Mouse (Mus musculus): ENCODE results near the gene Ndufs3. TPM values are rescaled to one million over a fixed set of nuclear protein-coding genes. Genes with fewer than 3 reads are reported as not detected.
"Not testable (repeated sequence)": the region's sequence is repeated elsewhere in the genome, so short reads cannot be mapped to it uniquely, and the experiment has no call there.

Ndufs3 gene
- total RNA-seq, 1 experiment from 2014 or later = 62.2 TPM

DNA sequence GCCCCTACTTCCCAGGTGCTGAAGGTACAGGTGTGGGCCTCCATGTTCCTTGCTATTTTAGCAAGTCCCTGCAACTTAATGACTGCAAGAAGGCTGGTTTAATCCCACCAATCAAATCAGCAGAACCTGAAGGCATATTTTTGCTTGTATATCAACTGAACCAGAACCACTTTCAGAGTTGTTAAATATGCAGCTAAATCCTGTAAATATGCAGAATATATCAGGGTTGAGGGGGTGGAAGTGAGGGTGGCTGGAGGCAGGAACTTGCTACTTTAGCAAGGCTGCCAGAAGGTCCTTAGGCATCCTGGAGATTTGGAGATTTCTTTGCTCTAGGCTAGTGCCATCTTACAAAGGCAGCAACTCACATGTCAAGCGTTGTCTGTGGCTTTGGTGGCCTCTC, 10.9 kb upstream of the Ndufs3 start:
- no peak for ATAC-seq (replicated peaks in 1 of 2; ENCODE audit: insufficient read depth in 1 of 2, low FRiP score in 2 of 2, low TSS enrichment in 1 of 2, low read depth in 1 of 2, poor library complexity in 2 of 2, severe bottlenecking in 2 of 2)

DNA sequence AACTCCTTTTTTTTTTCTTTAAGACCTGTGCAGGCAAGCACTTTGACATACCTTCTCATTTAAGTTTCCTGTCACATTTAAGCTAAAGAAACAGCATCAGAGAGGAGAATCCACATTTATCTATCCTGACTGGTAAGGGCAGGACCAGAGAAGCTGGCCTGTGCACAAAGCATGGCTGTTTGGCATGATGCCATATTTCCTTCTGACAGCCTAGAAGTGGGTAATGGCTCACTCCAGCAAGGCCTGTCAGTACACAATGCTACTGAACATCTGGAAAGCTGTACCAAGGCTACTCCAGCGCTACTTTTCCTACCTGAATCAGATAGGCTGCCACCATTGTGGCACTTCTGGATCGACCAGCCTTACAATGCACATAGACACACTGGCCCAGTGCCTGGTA, 9.0 kb upstream of the Ndufs3 start:
- no peak for ATAC-seq (replicated peaks in 1 of 2; ENCODE audit: insufficient read depth in 1 of 2, low FRiP score in 2 of 2, low TSS enrichment in 1 of 2, low read depth in 1 of 2, poor library complexity in 2 of 2, severe bottlenecking in 2 of 2)

DNA sequence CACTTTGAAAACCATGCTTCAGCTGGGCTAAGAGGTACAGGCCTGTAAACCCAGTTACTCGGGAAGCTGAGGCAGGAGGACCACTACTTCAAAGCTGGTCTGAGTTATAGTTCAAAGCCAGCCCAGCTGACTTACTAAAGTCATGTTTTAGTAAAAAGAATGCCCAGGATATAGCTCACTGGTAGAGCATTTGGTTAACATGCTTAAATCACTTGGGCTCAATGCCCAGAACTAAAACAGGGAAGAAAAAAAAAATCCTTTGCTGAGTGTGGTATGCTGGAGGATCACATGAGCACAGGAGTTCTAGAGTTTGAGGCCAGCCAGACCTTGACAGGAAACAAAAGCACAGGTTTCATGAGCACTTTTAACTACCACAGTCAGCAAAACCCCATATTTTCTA, 7.0 kb upstream of the Ndufs3 start:
- no peak for ATAC-seq (replicated peaks in 1 of 2; ENCODE audit: insufficient read depth in 1 of 2, low FRiP score in 2 of 2, low TSS enrichment in 1 of 2, low read depth in 1 of 2, poor library complexity in 2 of 2, severe bottlenecking in 2 of 2)

DNA sequence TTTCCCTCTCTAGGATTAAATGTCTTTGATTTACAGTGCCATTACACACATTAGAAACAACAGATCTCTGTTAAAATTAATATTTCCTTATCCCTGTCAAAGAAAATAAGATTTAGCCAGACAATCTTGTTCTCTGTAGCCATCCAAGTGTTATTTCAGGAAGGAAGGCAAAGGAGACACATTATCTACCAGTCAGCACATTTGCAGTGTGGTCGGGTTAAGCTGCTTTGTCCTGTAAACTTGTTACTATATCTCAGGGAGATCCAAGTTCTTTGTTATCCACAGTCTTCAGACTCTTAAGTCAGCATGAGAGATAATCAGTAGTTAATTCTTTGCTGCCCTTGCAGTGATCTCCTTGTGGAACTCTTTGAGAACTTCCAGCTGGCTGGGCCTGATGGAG, 6.2 kb upstream of the Ndufs3 start:
- ATAC-seq (replicated peaks in 1 of 2; ENCODE audit: insufficient read depth in 1 of 2, low FRiP score in 2 of 2, low TSS enrichment in 1 of 2, low read depth in 1 of 2, poor library complexity in 2 of 2, severe bottlenecking in 2 of 2) = no peak

DNA sequence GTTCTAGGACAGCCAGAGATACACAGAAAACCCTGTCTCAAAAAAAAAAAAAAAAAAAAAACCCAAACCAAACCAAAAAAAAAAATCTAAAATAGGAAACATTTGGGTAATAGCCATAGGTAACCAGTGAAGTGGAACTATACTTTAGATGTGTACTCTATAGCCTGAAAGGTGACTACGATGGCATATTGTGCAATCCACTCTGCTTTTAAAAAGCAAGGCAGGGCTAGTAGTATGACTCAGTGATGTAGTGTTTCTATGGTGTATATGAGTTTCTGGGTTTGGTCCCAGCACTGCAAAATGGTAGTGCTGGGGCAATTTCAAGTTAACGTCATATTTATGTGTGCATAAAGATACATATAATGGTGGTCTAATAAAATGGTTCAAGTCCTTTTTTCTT, 2.1 kb upstream of the Ndufs3 start:
- ATAC-seq (replicated peaks in 1 of 2; ENCODE audit: insufficient read depth in 1 of 2, low FRiP score in 2 of 2, low TSS enrichment in 1 of 2, low read depth in 1 of 2, poor library complexity in 2 of 2, severe bottlenecking in 2 of 2) = no peak

DNA sequence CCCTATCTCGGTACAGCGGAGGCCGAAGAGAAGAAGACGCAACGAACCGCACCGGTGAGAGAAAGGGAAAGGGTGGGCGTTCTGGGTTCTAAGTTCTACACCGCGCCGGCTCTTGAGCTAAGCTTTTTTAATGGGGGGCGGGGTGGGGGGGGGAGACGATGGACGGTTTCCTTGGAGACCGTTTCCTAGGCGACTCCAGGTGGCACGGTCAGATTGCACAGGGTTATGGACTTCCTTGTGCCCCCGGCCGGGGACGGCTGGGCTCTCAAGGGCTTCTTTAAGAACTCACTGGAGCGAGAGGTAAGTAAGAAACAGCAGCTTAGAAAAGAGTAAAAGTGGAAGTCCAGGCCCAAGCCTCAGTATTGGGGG, 213 bp upstream of the Ndufs3 start:
- ATAC-seq (replicated peaks in 1 of 2; ENCODE audit: insufficient read depth in 1 of 2, low FRiP score in 2 of 2, low TSS enrichment in 1 of 2, low read depth in 1 of 2, poor library complexity in 2 of 2, severe bottlenecking in 2 of 2) = peak in 1 of 2 experiments; percentile 12; a peak in 1 of 4 replicates

DNA sequence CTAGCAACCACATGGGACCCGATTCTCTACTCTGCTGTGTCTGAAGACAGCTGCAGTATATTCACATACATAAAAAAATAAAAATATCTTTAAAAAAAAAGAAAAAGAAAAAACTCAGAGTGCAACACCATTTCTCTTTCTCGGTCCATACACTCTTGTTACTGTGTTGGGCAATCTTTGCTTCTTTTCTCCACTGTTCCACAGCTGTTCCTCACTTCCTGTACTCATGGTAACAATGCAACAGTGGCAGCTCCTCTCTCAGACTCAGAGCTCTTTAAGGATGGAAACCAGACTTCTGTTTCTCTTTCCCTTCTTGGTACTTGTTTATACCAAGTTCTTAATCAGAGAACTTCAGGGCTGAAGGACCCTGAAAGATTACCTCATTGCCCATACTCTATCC, 1.2 kb downstream of the Ndufs3 start:
- ATAC-seq (replicated peaks in 1 of 2; ENCODE audit: insufficient read depth in 1 of 2, low FRiP score in 2 of 2, low TSS enrichment in 1 of 2, low read depth in 1 of 2, poor library complexity in 2 of 2, severe bottlenecking in 2 of 2) = 0 out of 4 replicates have a peak, but pooled peaks of 1 of the 2 experiments have one; percentile 25

DNA sequence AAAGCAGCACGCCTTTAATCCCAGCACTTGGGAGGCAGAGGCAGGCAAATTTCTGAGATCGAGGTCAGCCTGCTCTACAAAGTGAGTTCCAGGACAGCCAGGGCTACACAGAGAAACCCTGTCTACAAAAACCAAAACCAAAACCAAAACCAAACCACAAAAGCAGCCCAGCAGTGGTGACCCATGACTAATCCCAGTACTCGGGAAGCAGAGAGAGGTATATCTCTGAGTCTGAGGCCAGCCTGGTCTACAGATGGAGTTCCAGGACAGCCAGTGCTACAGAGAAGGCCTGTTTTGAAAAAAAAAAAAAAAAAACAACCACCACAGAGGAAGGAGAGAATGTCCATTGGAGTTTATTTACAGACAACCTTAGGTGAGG, 10.3 kb downstream of the Ndufs3 start:
- not testable (repeated sequence) for ATAC-seq (replicated peaks in 1 of 2; ENCODE audit: insufficient read depth in 1 of 2, low FRiP score in 2 of 2, low TSS enrichment in 1 of 2, low read depth in 1 of 2, poor library complexity in 2 of 2, severe bottlenecking in 2 of 2)

DNA sequence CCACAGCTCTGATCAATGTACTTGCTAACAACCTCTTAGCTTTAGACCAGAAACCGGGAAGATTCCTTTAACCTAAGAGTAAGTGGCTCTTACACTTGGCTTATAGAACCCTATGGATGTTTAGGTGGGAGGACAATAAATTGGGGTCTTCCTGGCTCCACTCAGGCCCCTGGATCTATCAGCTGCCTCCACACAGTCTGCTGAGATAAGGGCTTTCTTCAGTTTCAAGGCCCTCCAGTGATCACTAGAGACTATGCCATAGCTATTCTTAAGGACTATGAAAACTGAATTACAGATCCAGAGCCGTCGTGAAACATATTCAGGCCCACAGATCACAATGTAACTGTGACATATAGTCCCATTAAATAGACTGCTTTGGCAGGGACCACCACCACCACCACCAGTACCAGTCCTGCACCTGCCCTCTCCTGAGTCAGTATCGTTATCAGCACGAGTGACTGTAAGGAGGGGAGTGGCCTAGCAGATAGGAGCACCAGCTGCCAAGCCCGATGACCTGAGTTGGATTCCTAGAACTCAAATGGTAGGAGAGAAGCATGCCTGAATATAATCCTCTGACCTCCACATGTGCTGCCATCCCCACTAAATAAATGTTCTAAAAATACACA, 10.8 kb downstream of the Ndufs3 start:
- ATAC-seq (replicated peaks in 1 of 2; ENCODE audit: insufficient read depth in 1 of 2, low FRiP score in 2 of 2, low TSS enrichment in 1 of 2, low read depth in 1 of 2, poor library complexity in 2 of 2, severe bottlenecking in 2 of 2) = no peak

DNA sequence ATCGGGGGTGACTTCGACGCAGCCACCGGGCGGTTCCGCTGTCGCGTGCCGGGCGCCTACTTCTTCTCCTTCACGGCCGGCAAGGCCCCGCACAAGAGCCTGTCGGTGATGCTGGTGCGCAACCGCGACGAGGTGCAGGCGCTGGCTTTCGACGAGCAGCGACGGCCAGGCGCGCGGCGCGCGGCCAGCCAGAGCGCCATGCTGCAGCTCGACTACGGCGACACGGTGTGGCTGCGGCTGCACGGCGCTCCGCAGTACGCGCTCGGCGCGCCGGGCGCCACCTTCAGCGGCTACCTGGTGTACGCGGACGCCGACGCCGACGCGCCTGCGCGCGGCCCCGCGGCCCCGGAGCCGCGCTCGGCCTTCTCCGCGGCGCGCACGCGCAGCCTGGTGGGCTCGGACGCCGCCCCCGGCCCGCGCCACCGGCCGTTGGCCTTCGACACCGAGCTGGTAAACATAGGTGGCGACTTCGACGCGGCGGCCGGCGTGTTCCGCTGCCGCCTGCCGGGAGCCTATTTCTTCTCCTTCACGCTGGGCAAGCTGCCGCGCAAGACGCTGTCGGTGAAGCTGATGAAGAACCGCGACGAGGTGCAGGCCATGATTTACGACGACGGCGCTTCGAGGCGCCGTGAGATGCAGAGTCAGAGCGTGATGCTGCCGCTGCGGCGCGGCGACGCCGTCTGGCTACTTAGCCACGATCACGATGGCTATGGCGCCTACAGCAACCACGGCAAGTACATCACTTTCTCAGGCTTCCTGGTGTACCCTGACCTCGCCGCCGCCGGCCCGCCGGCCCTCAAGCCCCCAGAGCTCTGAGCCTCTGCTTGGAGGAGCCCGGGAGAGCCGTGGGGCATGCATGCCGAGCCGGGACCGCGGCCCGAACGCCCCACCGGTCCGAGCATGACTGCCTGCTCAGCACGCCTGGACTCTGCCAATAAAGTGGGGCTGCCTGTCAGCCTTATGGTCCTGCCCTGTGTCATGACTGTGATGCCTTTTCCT, 14.8 kb downstream of the Ndufs3 start:
- ATAC-seq (replicated peaks in 1 of 2; ENCODE audit: insufficient read depth in 1 of 2, low FRiP score in 2 of 2, low TSS enrichment in 1 of 2, low read depth in 1 of 2, poor library complexity in 2 of 2, severe bottlenecking in 2 of 2) = peak; percentile 42; a peak in 3 of 4 replicates

DNA sequence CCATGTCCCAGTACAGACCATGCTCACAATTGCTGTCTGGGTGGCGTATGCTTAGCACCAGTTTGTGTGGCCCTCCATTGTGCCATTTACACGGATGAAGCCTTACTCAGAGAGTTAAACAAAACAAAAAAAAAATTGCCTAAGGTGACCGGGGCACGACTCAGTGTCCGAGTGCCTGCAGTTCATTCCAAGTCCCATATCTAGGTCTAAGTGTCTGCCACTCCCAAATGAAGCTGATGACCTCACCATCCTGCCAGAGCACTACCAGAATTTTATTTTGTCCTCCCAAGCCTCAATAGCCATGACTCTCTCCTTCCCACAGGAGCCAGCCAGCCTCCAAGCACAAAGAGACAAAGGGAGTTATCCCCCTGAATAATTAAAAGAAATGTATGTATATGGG, 17.0 kb downstream of the Ndufs3 start:
- ATAC-seq (replicated peaks in 1 of 2; ENCODE audit: insufficient read depth in 1 of 2, low FRiP score in 2 of 2, low TSS enrichment in 1 of 2, low read depth in 1 of 2, poor library complexity in 2 of 2, severe bottlenecking in 2 of 2) = no peak

DNA sequence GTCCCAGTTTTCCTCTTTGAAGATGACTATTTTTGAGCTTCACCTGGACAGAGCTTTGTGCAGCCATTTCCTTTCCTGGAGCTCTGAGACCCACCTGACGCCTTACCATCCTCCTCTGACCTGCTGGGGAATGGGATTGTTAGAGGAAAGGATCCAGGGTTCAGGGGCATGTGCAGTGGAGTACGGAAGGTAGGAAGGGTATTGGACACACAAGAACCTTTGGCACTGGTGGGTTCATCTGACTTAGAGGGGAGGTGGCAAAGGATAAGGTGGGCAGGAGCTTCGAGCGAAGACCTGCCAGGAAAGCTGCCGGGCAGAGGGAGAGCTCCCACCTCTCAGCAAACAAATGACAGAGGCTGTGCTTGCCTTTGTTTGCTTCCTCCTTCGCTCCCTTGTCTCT, 18.2 kb downstream of the Ndufs3 start:
- ATAC-seq (replicated peaks in 1 of 2; ENCODE audit: insufficient read depth in 1 of 2, low FRiP score in 2 of 2, low TSS enrichment in 1 of 2, low read depth in 1 of 2, poor library complexity in 2 of 2, severe bottlenecking in 2 of 2) = no peak

DNA sequence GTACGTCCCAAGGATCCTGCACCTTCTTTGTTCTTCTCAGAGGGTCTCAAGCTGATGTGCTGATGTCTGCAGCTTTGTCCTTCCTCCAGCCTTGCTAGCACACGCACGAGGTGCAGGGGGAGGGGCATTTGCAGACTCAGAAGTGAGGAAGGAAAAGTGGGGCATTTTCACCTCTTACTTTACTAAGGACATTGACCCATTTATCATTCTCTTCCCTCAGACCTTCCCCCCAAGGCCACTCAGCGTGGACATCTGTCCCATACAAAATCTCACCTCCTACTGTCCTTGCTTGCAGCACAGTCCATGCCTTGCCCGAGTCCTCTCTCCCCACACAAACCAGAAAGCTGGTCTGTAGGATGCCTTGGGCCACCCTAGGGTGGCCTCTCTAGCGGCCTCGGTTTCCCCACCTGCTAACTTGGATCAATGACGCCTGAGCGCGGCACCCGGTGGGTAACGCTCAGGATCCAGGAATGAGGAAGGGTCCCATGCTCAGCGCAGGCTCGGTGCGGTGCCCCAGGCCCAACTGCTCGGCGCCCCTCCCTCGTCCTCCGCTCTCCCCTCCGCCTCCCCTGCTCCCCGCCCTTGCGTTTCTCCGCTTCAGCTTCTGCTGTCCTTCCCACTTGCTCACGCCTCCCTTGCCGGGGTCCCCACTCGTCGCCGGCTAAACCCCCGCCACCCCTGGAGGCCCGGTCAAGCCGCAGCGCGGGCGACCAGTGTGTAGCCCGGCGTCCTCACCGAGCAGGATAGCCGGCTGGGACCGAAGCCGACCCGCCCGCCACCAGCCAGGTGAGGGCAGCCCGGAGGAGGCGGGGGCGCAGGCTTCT, 19.2 kb downstream of the Ndufs3 start, which contains the start of gene C1qtnf4:
C1qtnf4 (plus strand) TSS at position 643 of the 824 bp plus-strand sequence.
- ATAC-seq (replicated peaks in 1 of 2; ENCODE audit: insufficient read depth in 1 of 2, low FRiP score in 2 of 2, low TSS enrichment in 1 of 2, low read depth in 1 of 2, poor library complexity in 2 of 2, severe bottlenecking in 2 of 2) = peak; percentile 9 to 15; a peak in 1 of 4 replicates

DNA sequence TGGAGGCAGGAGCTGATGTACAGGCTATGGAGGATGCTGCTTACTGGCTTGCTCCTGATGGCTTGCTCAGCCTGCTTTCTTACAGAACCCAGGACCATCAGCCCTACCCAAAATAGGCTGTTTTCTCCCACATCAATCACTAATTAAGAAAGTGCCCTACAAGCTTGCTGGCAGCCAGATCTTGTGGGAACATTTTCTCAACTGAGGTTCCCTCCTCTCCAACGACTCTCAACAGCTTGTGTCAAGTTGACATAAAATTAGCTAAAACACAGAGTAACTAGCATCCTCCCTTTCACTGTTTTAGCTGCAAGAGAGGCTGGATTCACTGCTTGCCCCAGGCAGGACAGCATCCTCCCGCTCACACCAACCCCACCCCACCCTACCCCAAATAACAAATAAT, 22.8 kb downstream of the Ndufs3 start:
- ATAC-seq (replicated peaks in 1 of 2; ENCODE audit: insufficient read depth in 1 of 2, low FRiP score in 2 of 2, low TSS enrichment in 1 of 2, low read depth in 1 of 2, poor library complexity in 2 of 2, severe bottlenecking in 2 of 2) = no peak

DNA sequence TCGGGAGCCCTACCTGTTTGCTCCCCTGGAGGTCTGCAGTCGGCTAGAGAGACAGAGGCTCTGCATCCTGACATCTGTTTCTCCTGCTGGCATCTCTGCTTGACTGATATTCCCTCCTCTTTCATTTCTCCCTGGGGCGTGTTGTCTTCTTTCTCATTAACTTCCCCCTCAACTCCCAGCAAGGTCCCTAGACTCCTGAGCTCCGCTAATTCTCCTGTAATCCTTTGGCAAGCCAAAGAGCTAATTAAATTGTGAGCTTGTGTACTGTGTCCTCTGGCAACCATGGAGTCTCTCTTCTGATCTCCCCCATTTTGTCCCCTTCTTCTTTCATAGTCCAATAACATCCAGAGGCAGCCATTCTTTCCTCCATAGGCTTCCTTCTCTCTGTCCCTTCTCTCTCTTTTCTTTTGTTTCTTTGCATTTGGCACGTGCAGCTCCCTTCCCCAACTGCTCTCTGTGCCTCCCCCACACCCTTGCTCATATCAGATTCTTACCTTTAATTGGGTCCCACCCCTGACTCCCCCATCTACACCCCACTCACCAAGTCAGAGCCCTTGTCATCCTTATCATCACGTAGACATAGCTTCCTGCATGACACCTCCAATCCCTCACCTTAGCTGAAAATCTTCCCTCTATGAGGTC, 24.4 kb downstream of the Ndufs3 start:
- ATAC-seq (replicated peaks in 1 of 2; ENCODE audit: insufficient read depth in 1 of 2, low FRiP score in 2 of 2, low TSS enrichment in 1 of 2, low read depth in 1 of 2, poor library complexity in 2 of 2, severe bottlenecking in 2 of 2) = no peak

DNA sequence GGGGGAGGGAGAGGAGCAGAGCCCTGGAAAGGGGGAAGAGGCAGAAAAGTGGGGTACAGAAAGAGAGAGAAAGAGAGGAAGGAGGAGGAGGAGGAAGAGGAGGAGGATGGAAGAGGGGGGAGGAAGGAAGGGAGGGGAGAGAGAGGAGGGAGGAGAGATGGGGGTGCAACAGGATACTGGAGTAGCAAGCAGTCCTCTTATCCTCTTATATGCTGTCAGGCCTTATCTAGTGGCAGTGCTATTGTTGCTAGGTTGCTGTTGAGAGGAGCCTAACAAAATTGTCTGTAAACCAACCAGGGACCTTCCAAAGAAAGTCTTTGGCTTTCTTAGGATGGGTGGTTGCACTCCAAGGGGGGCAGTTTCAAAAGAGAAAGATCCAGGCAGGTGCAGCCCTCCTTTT, 25.2 kb downstream of the Ndufs3 start:
- ATAC-seq (replicated peaks in 1 of 2; ENCODE audit: insufficient read depth in 1 of 2, low FRiP score in 2 of 2, low TSS enrichment in 1 of 2, low read depth in 1 of 2, poor library complexity in 2 of 2, severe bottlenecking in 2 of 2) = no peak

DNA sequence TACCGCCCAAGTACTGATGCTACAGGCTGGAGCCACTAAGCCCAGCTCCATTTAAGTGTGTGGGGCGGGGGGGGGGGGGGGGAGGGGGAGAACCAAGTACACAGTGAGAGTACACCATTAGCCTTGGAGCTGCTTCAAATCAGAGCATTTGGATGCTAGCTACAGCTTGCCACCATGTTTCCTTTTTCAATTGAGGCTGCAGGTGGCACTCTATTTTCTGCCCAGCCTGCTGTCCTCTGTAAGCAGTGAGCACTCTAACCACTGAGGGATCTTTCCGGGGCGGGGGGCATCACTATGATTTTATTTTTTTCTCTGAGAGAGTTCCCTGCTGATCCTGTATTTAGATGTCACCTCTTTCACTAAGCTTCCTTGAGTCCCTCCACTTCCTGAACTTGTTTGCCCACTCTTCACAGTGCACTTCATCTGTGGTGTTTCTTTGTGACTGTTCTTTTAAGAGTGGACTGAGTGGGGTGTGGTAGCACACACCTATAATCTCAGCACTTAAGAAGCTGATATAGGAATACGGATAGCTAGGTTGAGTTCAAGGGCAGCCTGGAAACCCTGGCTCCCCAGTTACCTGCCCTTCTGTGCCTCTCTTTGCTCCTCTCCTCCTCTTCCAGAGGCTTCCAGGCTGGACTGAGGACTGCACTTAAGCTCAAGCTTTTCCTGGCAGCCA, 26.9 kb downstream of the Ndufs3 start:
- no peak for ATAC-seq (replicated peaks in 1 of 2; ENCODE audit: insufficient read depth in 1 of 2, low FRiP score in 2 of 2, low TSS enrichment in 1 of 2, low read depth in 1 of 2, poor library complexity in 2 of 2, severe bottlenecking in 2 of 2)

Measured in hematopoietic stem cell, adult 5-6 weeks (primary cell).